Mouse (Mus musculus): ENCODE data around the gene 1700028K03Rik.

- TF ChIP-seq CTCF (IDR thresholded peaks at IDR 0.05; ENCODE audit: insufficient read depth, low read depth, low read length) (no peak), POLR2A (IDR thresholded peaks at IDR 0.05; ENCODE audit: insufficient read depth, low read depth, low read length) (no peak)
Measured at GRCm38 (mm10) chr5:107534581-107534980, at the start of gene 1700028K03Rik.
